Mouse (Mus musculus): Measurements from ENCODE around the gene Ttll4.

DNA sequence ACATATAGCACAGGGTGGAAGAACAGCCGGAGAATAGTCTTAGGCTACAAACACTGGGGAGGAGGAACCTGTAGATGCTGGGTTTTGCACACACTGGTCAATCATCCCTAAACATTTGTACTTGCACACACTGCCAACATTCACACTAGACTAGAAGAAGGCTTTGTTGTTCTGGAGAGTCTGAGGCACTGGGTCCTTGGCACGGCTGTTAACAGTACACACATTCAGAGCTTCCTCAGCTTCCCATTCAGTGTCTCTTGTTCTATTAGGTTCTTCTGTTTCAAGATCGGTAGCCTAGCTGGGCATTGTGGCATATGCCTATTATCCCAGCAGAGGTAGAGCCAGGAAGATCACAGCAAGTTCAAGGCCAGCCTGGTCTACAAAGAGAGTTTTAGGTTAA, 42.6 kb downstream of the Ttll4 start:
- TF ChIP-seq GATA1 (IDR thresholded peaks at IDR 0.05; ENCODE audit: low read length) (no peak), TAL1 (IDR thresholded peaks at IDR 0.05; ENCODE audit: low read length) (no peak)
